Mouse (Mus musculus): ENCODE data around the gene Usp6nl. TPM values are rescaled to one million over a fixed set of nuclear protein-coding genes. Genes with fewer than 3 reads are reported as not detected.

Usp6nl gene
- total RNA-seq, 1 experiment from 2014 or later: 24.0 TPM

- 0 out of 2 replicates have a peak, but pooled peaks have one; percentile 10 for ATAC-seq (replicated peaks; ENCODE audit: low read depth, poor library complexity, severe bottlenecking)
Measured at GRCm38 (mm10) chr2:6404627-6405026, 82.2 kb downstream of the Usp6nl start.

- peak; percentile 97 for ATAC-seq (replicated peaks; ENCODE audit: low read depth, poor library complexity, severe bottlenecking)
Measured at GRCm38 (mm10) chr2:6405059-6406033, 82.9 kb downstream of the Usp6nl start.

- ATAC-seq (replicated peaks; ENCODE audit: low read depth, poor library complexity, severe bottlenecking): no peak
Measured at GRCm38 (mm10) chr2:6407711-6408110, 85.2 kb downstream of the Usp6nl start.

- no peak for ATAC-seq (replicated peaks; ENCODE audit: low read depth, poor library complexity, severe bottlenecking)
Measured at GRCm38 (mm10) chr2:6412645-6413044, 90.2 kb downstream of the Usp6nl start.

- no peak for ATAC-seq (replicated peaks; ENCODE audit: low read depth, poor library complexity, severe bottlenecking)
Measured at GRCm38 (mm10) chr2:6413723-6414122, 91.3 kb downstream of the Usp6nl start.

GRCm38 (mm10) chr2:6414400-6414799 is 91.9 kb downstream of the Usp6nl start:
- no peak for ATAC-seq (replicated peaks; ENCODE audit: low read depth, poor library complexity, severe bottlenecking)

GRCm38 (mm10) chr2:6417158-6417557 is 94.7 kb downstream of the Usp6nl start:
- peak; percentile 45; the same call in 1 of the 2 replicates for ATAC-seq (replicated peaks; ENCODE audit: low read depth, poor library complexity, severe bottlenecking)

- no peak for ATAC-seq (replicated peaks; ENCODE audit: low read depth, poor library complexity, severe bottlenecking)
Measured at GRCm38 (mm10) chr2:6423661-6424550, 101.4 kb downstream of the Usp6nl start.

- no peak for ATAC-seq (replicated peaks; ENCODE audit: low read depth, poor library complexity, severe bottlenecking)
Measured at GRCm38 (mm10) chr2:6424851-6425250, 102.4 kb downstream of the Usp6nl start.

GRCm38 (mm10) chr2:6436085-6436950 is 113.9 kb downstream of the Usp6nl start:
- peak; percentile 95 for ATAC-seq (replicated peaks; ENCODE audit: low read depth, poor library complexity, severe bottlenecking)

GRCm38 (mm10) chr2:6441688-6442087 is 119.2 kb downstream of the Usp6nl start:
- peak; percentile 29 for ATAC-seq (replicated peaks; ENCODE audit: low read depth, poor library complexity, severe bottlenecking)

GRCm38 (mm10) chr2:6442302-6442701 is 119.8 kb downstream of the Usp6nl start:
- ATAC-seq (replicated peaks; ENCODE audit: low read depth, poor library complexity, severe bottlenecking): peak; percentile 79

GRCm38 (mm10) chr2:6444015-6444414 is 121.5 kb downstream of the Usp6nl start:
- no peak for ATAC-seq (replicated peaks; ENCODE audit: low read depth, poor library complexity, severe bottlenecking)

GRCm38 (mm10) chr2:6444723-6445169 is 122.3 kb downstream of the Usp6nl start:
- peak; percentile 72 for ATAC-seq (replicated peaks; ENCODE audit: low read depth, poor library complexity, severe bottlenecking)

GRCm38 (mm10) chr2:6445858-6446257 is 123.4 kb downstream of the Usp6nl start:
- no peak for ATAC-seq (replicated peaks; ENCODE audit: low read depth, poor library complexity, severe bottlenecking)

GRCm38 (mm10) chr2:6448880-6449279 is 126.4 kb downstream of the Usp6nl start:
- ATAC-seq (replicated peaks; ENCODE audit: low read depth, poor library complexity, severe bottlenecking): peak; percentile 34

- no peak for ATAC-seq (replicated peaks; ENCODE audit: low read depth, poor library complexity, severe bottlenecking)
Measured at GRCm38 (mm10) chr2:6449656-6450055, 127.2 kb downstream of the Usp6nl start.

- no peak for ATAC-seq (replicated peaks; ENCODE audit: low read depth, poor library complexity, severe bottlenecking)
Measured at GRCm38 (mm10) chr2:6450544-6450943, 128.1 kb downstream of the Usp6nl start.

GRCm38 (mm10) chr2:6454941-6455516 is 132.6 kb downstream of the Usp6nl start:
- no peak for ATAC-seq (replicated peaks; ENCODE audit: low read depth, poor library complexity, severe bottlenecking)
